Mouse (Mus musculus) MEL (cell line): ENCODE measurements around the gene Cfap54. TPM values are rescaled to one million over a fixed set of nuclear protein-coding genes. Genes with fewer than 3 reads are reported as not detected.
A peak's percentile ranks its signal among the peaks of the same experiment; 100 is the strongest.

Experiments
- DNase-seq: peaks from one replicate; pipeline ENCODE4 v3.0.0; 2011; ENCODE audit warnings: low read depth, low spot score
- H3K27ac ChIP-seq: 2 replicates; pipeline ENCODE4 v1.5.1; 2012; ENCODE audit warnings: low read depth, mild to moderate bottlenecking, control low read depth, low read length, moderate library complexity; ENCODE audit not compliant: control insufficient read depth
- H3K27me3 ChIP-seq, 2 experiments: fragments of 150-350 bp in 1 of 2; sonication (generic) in 1 of 2; 2 replicates each; pipeline ENCODE4 v1.6.1; 2012; ENCODE audit warnings: low read length in 2 of 2, mild to moderate bottlenecking in 2 of 2, improper control_type of control experiment in 1 of 2, moderate library complexity in 1 of 2; ENCODE audit not compliant: insufficient read depth in 2 of 2, control insufficient read depth in 1 of 2
- H3K36me3 ChIP-seq, 2 experiments: 2 replicates each; pipeline ENCODE4 v1.6.1; 2012 to 2014; ENCODE audit warnings: low read length in 2 of 2, improper control_type of control experiment in 1 of 2, inconsistent platforms in 1 of 2, mild to moderate bottlenecking in 1 of 2; ENCODE audit not compliant: insufficient read depth in 2 of 2, control insufficient read depth in 1 of 2
- H3K4me1 ChIP-seq, 2 experiments: fragments of 150-350 bp in 1 of 2; sonication (generic) in 1 of 2; 2 replicates each; pipeline ENCODE4 v1.6.1; 2012; ENCODE audit warnings: low read length in 2 of 2, improper control_type of control experiment in 1 of 2, mild to moderate bottlenecking in 1 of 2; ENCODE audit not compliant: insufficient read depth in 2 of 2, control insufficient read depth in 1 of 2
- H3K4me3 ChIP-seq, 2 experiments: fragments of 150-350 bp in 1 of 2; sonication (generic) in 1 of 2; 2 replicates each; pipeline ENCODE4 v1.5.1; 2012; ENCODE audit warnings: low read depth in 2 of 2, low read length in 2 of 2, mild to moderate bottlenecking in 2 of 2, moderate library complexity in 2 of 2, control low read depth in 1 of 2, improper control_type of control experiment in 1 of 2; ENCODE audit not compliant: control insufficient read depth in 1 of 2, insufficient read depth in 1 of 2
- H3K79me2 ChIP-seq: 2 replicates; pipeline ENCODE4 v1.6.1; 2012; ENCODE audit warnings: mild to moderate bottlenecking, low read length, moderate library complexity; ENCODE audit not compliant: control insufficient read depth, poor library complexity, insufficient read depth
- H3K9ac ChIP-seq: 2 replicates; pipeline ENCODE4 v1.6.1; 2012; ENCODE audit warnings: low read depth, mild to moderate bottlenecking, control low read depth, low read length, moderate library complexity; ENCODE audit not compliant: control insufficient read depth, poor library complexity, severe bottlenecking
- H3K9me3 ChIP-seq: fragments of 150-350 bp; sonication (generic); replicated peaks from 2 replicates; pipeline ENCODE4 v1.6.1; 2012; ENCODE audit warnings: mild to moderate bottlenecking, low read length, improper control_type of control experiment, moderate library complexity; ENCODE audit not compliant: insufficient read depth
- BHLHE40 ChIP-seq: IDR thresholded peaks from 2 replicates; pipeline ENCODE4 v1.6.1; 2012; ENCODE audit warnings: low read depth, mild to moderate bottlenecking, inconsistent platforms, low read length, improper control_type of control experiment, borderline replicate concordance
- CHD1 ChIP-seq: IDR thresholded peaks from 2 replicates; pipeline ENCODE4 v1.6.1; 2012; ENCODE audit warnings: low read depth, mild to moderate bottlenecking, inconsistent platforms, low read length, improper control_type of control experiment
- CTCF ChIP-seq, 3 experiments: IDR thresholded peaks in 2 of 3; conservative IDR thresholded peaks in 1 of 3; 2 replicates each; pipeline ENCODE4 v1.5.1; 2011 to 2012; ENCODE audit warnings: low read length in 3 of 3, low read depth in 2 of 3, mild to moderate bottlenecking in 2 of 3, improper control_type of control experiment in 1 of 3, inconsistent platforms in 1 of 3, mixed read lengths in 1 of 3, moderate library complexity in 1 of 3; ENCODE audit not compliant: control insufficient read depth in 1 of 3, insufficient read depth in 1 of 3, poor library complexity in 1 of 3, severe bottlenecking in 1 of 3
- E2F4 ChIP-seq: IDR thresholded peaks from 2 replicates; pipeline ENCODE4 v1.6.1; 2011; ENCODE audit warnings: low read depth, low read length, improper control_type of control experiment, borderline replicate concordance
- ELF1 ChIP-seq: IDR thresholded peaks from 2 replicates; pipeline ENCODE4 v1.6.1; 2014; ENCODE audit warnings: low read depth, mild to moderate bottlenecking, inconsistent platforms, low read length, improper control_type of control experiment, moderate library complexity
- EP300 ChIP-seq, 2 experiments: IDR thresholded peaks; 2 replicates each; pipeline ENCODE4 v1.6.1; 2011; ENCODE audit warnings: improper control_type of control experiment in 2 of 2, low read length in 2 of 2, low read depth in 1 of 2, mild to moderate bottlenecking in 1 of 2
- ETS1 ChIP-seq: IDR thresholded peaks from 2 replicates; pipeline ENCODE4 v1.6.1; 2012; ENCODE audit warnings: low read depth, mild to moderate bottlenecking, inconsistent platforms, low read length, improper control_type of control experiment, moderate library complexity
- GABPA ChIP-seq: IDR thresholded peaks from 2 replicates; pipeline ENCODE4 v1.6.1; 2012; ENCODE audit warnings: low read depth, mild to moderate bottlenecking, inconsistent platforms, low read length, improper control_type of control experiment, moderate library complexity
- GATA1 ChIP-seq: IDR thresholded peaks from 2 replicates; pipeline ENCODE4 v1.6.1; 2011; ENCODE audit warnings: low read depth, low read length, improper control_type of control experiment
- HCFC1 ChIP-seq: IDR thresholded peaks from 2 replicates; pipeline ENCODE4 v1.6.1; 2012; ENCODE audit warnings: low read depth, mild to moderate bottlenecking, inconsistent platforms, low read length, improper control_type of control experiment, moderate library complexity
- JUND ChIP-seq: IDR thresholded peaks from 2 replicates; pipeline ENCODE4 v1.6.1; 2011; ENCODE audit warnings: low read depth, mild to moderate bottlenecking, improper control_type of control experiment, low read length
- KAT2A ChIP-seq: conservative IDR thresholded peaks from 2 replicates; pipeline ENCODE4 v1.6.1; 2012; ENCODE audit warnings: low read depth, low read length, improper control_type of control experiment, inconsistent platforms
- MAX ChIP-seq: IDR thresholded peaks from 2 replicates; pipeline ENCODE4 v1.6.1; 2011; ENCODE audit warnings: low read length, improper control_type of control experiment
- MXI1 ChIP-seq: IDR thresholded peaks from 2 replicates; pipeline ENCODE4 v1.6.1; 2011; ENCODE audit warnings: mild to moderate bottlenecking, low read depth, low read length, improper control_type of control experiment
- MYB ChIP-seq: IDR thresholded peaks from 2 replicates; pipeline ENCODE4 v1.6.1; 2011; ENCODE audit warnings: mild to moderate bottlenecking, low read depth, low read length, improper control_type of control experiment
- MYC ChIP-seq: IDR thresholded peaks from 2 replicates; pipeline ENCODE4 v1.6.1; 2011; ENCODE audit warnings: low read depth, mild to moderate bottlenecking, low read length, improper control_type of control experiment, moderate library complexity
- POLR2A ChIP-seq, 2 experiments: IDR thresholded peaks; 2 replicates each; pipeline ENCODE4 v1.6.1; 2011 to 2012; ENCODE audit warnings: low read length in 2 of 2, mild to moderate bottlenecking in 2 of 2, control low read depth in 1 of 2, improper control_type of control experiment in 1 of 2, low read depth in 1 of 2, moderate library complexity in 1 of 2; ENCODE audit not compliant: control insufficient read depth in 1 of 2, insufficient read depth in 1 of 2, poor library complexity in 1 of 2
- POLR2AphosphoS2 ChIP-seq: IDR thresholded peaks from 2 replicates; pipeline ENCODE4 v1.6.1; 2011; ENCODE audit warnings: low read length, improper control_type of control experiment
- POLR2AphosphoS5 ChIP-seq: IDR thresholded peaks from 2 replicates; pipeline ENCODE4 v1.6.1; 2012; ENCODE audit warnings: low read depth, borderline replicate concordance, mild to moderate bottlenecking, inconsistent platforms, low read length, moderate library complexity, mixed read lengths
- RCOR1 ChIP-seq: IDR thresholded peaks from 2 replicates; pipeline ENCODE4 v1.6.1; 2012; ENCODE audit warnings: low read depth, mild to moderate bottlenecking, inconsistent platforms, low read length, improper control_type of control experiment
- SIN3A ChIP-seq: IDR thresholded peaks from 2 replicates; pipeline ENCODE4 v1.6.1; 2012; ENCODE audit warnings: low read length, improper control_type of control experiment, inconsistent platforms
- SMC3 ChIP-seq: IDR thresholded peaks from 2 replicates; pipeline ENCODE4 v1.6.1; 2011; ENCODE audit warnings: low read depth, low read length, improper control_type of control experiment
- TAL1 ChIP-seq: IDR thresholded peaks from 2 replicates; pipeline ENCODE4 v1.6.1; 2012; ENCODE audit warnings: mild to moderate bottlenecking, inconsistent platforms, low read length, moderate library complexity, mixed read lengths
- TBP ChIP-seq: IDR thresholded peaks from 2 replicates; pipeline ENCODE4 v1.8.0; 2011; ENCODE audit warnings: low read depth, low read length, improper control_type of control experiment
- USF1 ChIP-seq: IDR thresholded peaks from 2 replicates; pipeline ENCODE4 v1.6.1; 2014; ENCODE audit warnings: low read depth, mild to moderate bottlenecking, inconsistent platforms, low read length, improper control_type of control experiment, moderate library complexity
- USF2 ChIP-seq, 2 experiments: IDR thresholded peaks; 2 replicates each; pipeline ENCODE4 v1.6.1; 2011 to 2012; ENCODE audit warnings: improper control_type of control experiment in 2 of 2, low read length in 2 of 2, borderline replicate concordance in 1 of 2, inconsistent platforms in 1 of 2, low read depth in 1 of 2, mild to moderate bottlenecking in 1 of 2; ENCODE audit not compliant: insufficient read depth in 1 of 2
- ZC3H11A ChIP-seq: IDR thresholded peaks from 2 replicates; pipeline ENCODE4 v1.6.1; 2012; ENCODE audit warnings: low read depth, mild to moderate bottlenecking, inconsistent platforms, low read length, improper control_type of control experiment
- polyA plus RNA-seq, 2 experiments: library from polyadenylated mRNA; stranded (reverse) in 1 of 2; unstranded in 1 of 2; fragments of >175 nt in 1 of 2; fragments of >200 nt in 1 of 2; gene quantifications; 2 replicates each; pipeline versions ENCODE4 v1.2.1 to v1.2.4; 2012; ENCODE audit warnings: low replicate concordance in 2 of 2, low read depth in 1 of 2; ENCODE audit not compliant: insufficient read length in 2 of 2, insufficient read depth in 1 of 2, missing spikeins in 1 of 2
- total RNA-seq: library from RNA; depleted of rRNA; stranded (reverse); fragments of 300-350 nt; gene quantifications from 2 replicates; pipeline ENCODE4 v1.2.3, GENCODE M21; 2012

Gene Cfap54
- total and polyA plus RNA-seq, 3 experiments = 2.0 to 2.7 TPM; not detected in 1

DNA sequence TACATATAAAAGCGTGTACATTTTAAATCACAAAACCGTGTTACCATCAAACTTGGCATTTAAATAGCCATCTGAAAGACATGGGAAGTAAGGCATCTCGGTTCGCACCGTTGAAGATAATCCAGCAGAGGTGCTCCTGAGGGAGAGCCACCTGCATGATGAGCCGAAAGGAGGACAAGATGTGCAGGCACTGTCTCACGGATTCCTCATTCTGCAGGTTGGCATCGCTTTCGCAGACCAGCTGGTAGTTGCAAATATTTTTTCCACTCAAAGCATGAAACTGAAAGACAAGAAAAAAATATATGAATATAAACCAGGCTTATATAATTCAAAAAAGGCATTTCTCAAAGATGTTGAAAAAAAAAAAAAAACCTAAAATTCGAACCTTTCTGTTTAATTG lies 16.4 kb downstream of the Cfap54 start:
- DNase-seq = no peak
- no peak overlapping the region for H3K9ac ChIP-seq
- H3K27me3 ChIP-seq = no peaks in the 10 kb centered on the region
- no peaks in the 10 kb centered on the region for H3K9me3 ChIP-seq
- H3K79me2 ChIP-seq = no peaks in the 10 kb centered on the region
- peaks cover 15 to 18% of the 10 kb centered on the region in 2 experiments for H3K4me1 ChIP-seq
- peaks cover 0 to 24% of the 10 kb centered on the region in 2 experiments; a peak in 3 of 4 replicates for H3K36me3 ChIP-seq
- H3K4me3 ChIP-seq = no peak overlapping the region
- TF ChIP-seq SMC3 (no peak), GABPA (no peak), KAT2A (no peak), POLR2AphosphoS5 (no peak), HCFC1 (no peak), TAL1 (no peak), JUND (no peak), ELF1 (no peak), MXI1 (no peak), USF1 (no peak), ETS1 (no peak), CTCF (IDR thresholded peaks at IDR 0.05 in 2 of 3, conservative IDR thresholded peaks at IDR 0.05 in 1 of 3; ENCODE audit: control insufficient read depth in 1 of 3, insufficient read depth in 1 of 3, low read depth in 2 of 3, low read length in 3 of 3, poor library complexity in 1 of 3, severe bottlenecking in 1 of 3) (no peak), MAX (no peak), E2F4 (no peak), SIN3A (no peak), RCOR1 (no peak)
- H3K27ac ChIP-seq = no peak overlapping the region

GRCm38 (mm10) chr10:93063576-93063975 lies 17.8 kb downstream of the Cfap54 start:
- TF ChIP-seq TBP = no peak
- TF ChIP-seq BHLHE40 = no peak
- no peak for TF ChIP-seq HCFC1
- TF ChIP-seq RCOR1 = no peak
- no peak for TF ChIP-seq ZC3H11A
- TF ChIP-seq CHD1 = no peak
- no peak for TF ChIP-seq ETS1
- peak; percentile 80 for TF ChIP-seq USF1
- TF ChIP-seq EP300 (IDR thresholded peaks at IDR 0.05; ENCODE audit: low read depth in 1 of 2, low read length in 2 of 2) = no peak
- TF ChIP-seq USF2 (IDR thresholded peaks at IDR 0.05; ENCODE audit: borderline replicate concordance in 1 of 2, insufficient read depth in 1 of 2, low read depth in 1 of 2, low read length in 2 of 2) = no peak
- TF ChIP-seq POLR2A (IDR thresholded peaks at IDR 0.05; ENCODE audit: control insufficient read depth in 1 of 2, insufficient read depth in 1 of 2, low read depth in 1 of 2, low read length in 2 of 2, poor library complexity in 1 of 2) = peak in 1 of 2 experiments; percentile 41; a peak in 1 of 4 replicates
- peak; percentile 40; the same call in 1 of the 2 replicates for TF ChIP-seq GATA1
- TF ChIP-seq POLR2AphosphoS2 = no peak
- TF ChIP-seq MAX = peak; percentile 87
- TF ChIP-seq MYB = no peak
- TF ChIP-seq MYC = peak; percentile 55; the same call in 1 of the 2 replicates
- peak; percentile 87 for TF ChIP-seq MXI1
- TF ChIP-seq E2F4 = no peak
- peak; percentile 24; the same call in 1 of the 2 replicates for TF ChIP-seq SIN3A
- TF ChIP-seq SMC3 = no peak
- no peak overlapping the region for H3K27ac ChIP-seq
- DNase-seq = peak; percentile 84

More at GRCm38 (mm10) chr10:93063576-93063975, 17.8 kb downstream of the Cfap54 start:
- Histone ChIP-seq H3K9ac (no peak overlapping the region), H3K9me3 (no peaks in the 10 kb centered on the region), H3K4me3 (no peak overlapping the region; a peak in 2 of 4 replicates), H3K4me1 (peaks cover 9 to 10% of the 10 kb centered on the region in 2 experiments), H3K36me3 (peaks cover 0 to 17% of the 10 kb centered on the region in 2 experiments; a peak in 3 of 4 replicates), H3K27me3 (no peaks in the 10 kb centered on the region), H3K79me2 (no peaks in the 10 kb centered on the region)
